Mouse (Mus musculus) erythroblast, embryonic 14.5 days (primary cell): Measurements from ENCODE around the gene Acly.

ENCODE experiments used
- GATA1 ChIP-seq: IDR thresholded peaks from 2 replicates; pipeline ENCODE4 v1.6.1; 2012; ENCODE audit warnings: low read length, inconsistent platforms, mixed read lengths
- TAL1 ChIP-seq: IDR thresholded peaks from 3 replicates; pipeline ENCODE4 v1.6.1; 2012; ENCODE audit warnings: low read length, inconsistent platforms, mixed read lengths

DNA sequence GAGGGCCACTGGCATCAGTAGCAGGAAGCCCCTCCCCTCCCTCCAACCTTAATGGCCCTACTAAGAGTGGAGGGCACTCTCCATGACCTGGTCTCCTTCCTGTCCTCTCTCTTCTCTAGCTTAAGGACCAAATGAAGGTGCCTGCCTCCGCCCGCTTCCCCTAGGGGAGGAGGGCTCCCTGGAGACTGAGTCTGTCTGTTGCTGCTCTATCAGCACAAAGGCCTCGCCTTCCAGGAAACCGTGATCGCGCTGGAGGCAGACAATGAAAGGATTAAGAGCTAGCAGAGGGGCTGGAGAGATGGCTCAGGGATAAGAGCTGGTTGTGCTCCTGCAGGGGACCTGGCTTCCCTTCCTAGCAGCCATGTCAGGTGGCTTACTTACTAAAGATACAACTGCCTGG is 26.5 kb downstream of the Acly start:
- no peak for TF ChIP-seq TAL1
- no peak for TF ChIP-seq GATA1
